Mouse (Mus musculus) G1E (cell line): ENCODE results near the gene Map1a.

Experiments used
- CTCF ChIP-seq: IDR thresholded peaks from 2 replicates; pipeline ENCODE4 v1.5.1; 2012; ENCODE audit warnings: low read depth, low read length, inconsistent platforms, mixed read lengths
- GATA1 ChIP-seq: IDR thresholded peaks from 2 replicates; pipeline ENCODE4 v1.6.1; 2012; ENCODE audit warnings: borderline replicate concordance, low read length, inconsistent platforms, mixed read lengths
- GATA2 ChIP-seq: IDR thresholded peaks from 2 replicates; pipeline ENCODE4 v1.6.1; 2012; ENCODE audit warnings: low read depth, low read length, inconsistent platforms, borderline replicate concordance
- POLR2AphosphoS5 ChIP-seq: IDR thresholded peaks from 2 replicates; pipeline ENCODE4 v1.6.1; 2012; ENCODE audit warnings: low read depth, low read length, inconsistent platforms; ENCODE audit not compliant: insufficient replicate concordance
- TAL1 ChIP-seq: conservative IDR thresholded peaks from 2 replicates; pipeline ENCODE4 v1.6.1; 2012; ENCODE audit warnings: low read depth, low read length, inconsistent platforms, mixed read lengths

GRCm38 (mm10) chr2:121358381-121358780, 69.0 kb downstream of the Map1a start:
- TF ChIP-seq CTCF: no peak
- TF ChIP-seq POLR2AphosphoS5: no peak
- no peak for TF ChIP-seq TAL1
- no peak for TF ChIP-seq GATA1
- no peak for TF ChIP-seq GATA2
